In genomic region chr1:71494576-71494975, GRCm38 (mm10) we compare ENCODE assay signal across 15 mouse cellular contexts.
DNase-seq lines count a peak whose midpoint lies in the region.
"Had no signal": no experiment of that assay in that cellular context is flagged by ENCODE, and none has a peak within 500 bp of the region (broad histone marks: within the 10 kb centered on the region; RNA-seq: fewer than 3 reads in every experiment).

No protein-coding gene starts in this region.

- peak; percentile 15 for DNase-seq in Muller cell, postnatal 12 days (ENCODE audit: inconsistent ontology term)
- DNase-seq in NIH3T3 (ENCODE audit: low read depth), result peak; percentile 54
- peak; percentile 30 for DNase-seq in fibroblast of lung, adult 2 months (ENCODE audit: low read depth)
- DNase-seq in gastrocnemius, adult 8-10 months (ENCODE audit: low spot score in 2 of 2), result no peak
- no peak for DNase-seq in cerebellum, postnatal 10 days
- DNase-seq in embryo, embryonic 10 days (ENCODE audit: low spot score), result no peak
- DNase-seq: adrenal gland, adult 8-10 months; adrenal gland, postnatal 14 days; adrenal gland, postnatal 36 days; cerebellum, adult 11-12 months; cerebellum, adult 2 months; cerebellum, adult 9-10 months; cerebellum, postnatal 14 days; cerebellum, postnatal 36 days; forebrain, postnatal 0 days had no signal

Comparison
In these comparisons a context has a peak if more than half of its experiments do, and no peak if none do; other contexts are left out.
1. DNase-seq: peak in Muller cell, postnatal 12 days (single experiment), NIH3T3 (single experiment) and fibroblast of lung, adult 2 months (single experiment); none in gastrocnemius, adult 8-10 months (0 of 2), cerebellum, postnatal 10 days (0 of 2) and embryo, embryonic 10 days (single experiment).